Mouse (Mus musculus): ENCODE results near the gene Vmn1r167.
"Not testable (repeated sequence)": the region's sequence is repeated elsewhere in the genome, so short reads cannot be mapped to it uniquely, and the experiment has no call there.

Vmn1r167 gene

GRCm38 (mm10) chr7:23507106-23507505 is at the start of gene Vmn1r167:
Vmn1r167 (minus strand) TSS chr7:23507206.
- DNase-seq, result not testable (repeated sequence)

DNA sequence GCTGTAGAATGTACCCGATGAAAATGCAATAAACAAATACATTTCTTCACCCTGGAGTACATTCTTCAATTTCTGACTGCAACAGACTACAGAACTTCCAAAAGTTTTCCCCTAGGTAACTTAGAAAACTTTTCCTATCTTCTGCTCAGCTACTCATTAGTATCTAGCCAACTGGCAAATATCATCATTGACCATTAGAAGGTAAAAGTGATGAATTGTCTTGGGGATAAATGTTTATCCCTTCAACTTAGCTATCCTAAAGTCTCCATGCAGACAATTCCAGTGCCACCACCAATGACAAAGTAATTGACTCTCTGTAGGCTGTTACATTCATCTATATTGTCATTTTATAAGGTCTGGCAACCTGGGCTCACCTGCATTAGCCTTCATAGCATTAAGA is 32.4 kb upstream of the Vmn1r167 start, which contains the start of gene Vmn1r168:
Vmn1r168 (plus strand) TSS at position 301 of the 400 bp plus-strand sequence.
- DNase-seq, result not testable (repeated sequence)

DNA sequence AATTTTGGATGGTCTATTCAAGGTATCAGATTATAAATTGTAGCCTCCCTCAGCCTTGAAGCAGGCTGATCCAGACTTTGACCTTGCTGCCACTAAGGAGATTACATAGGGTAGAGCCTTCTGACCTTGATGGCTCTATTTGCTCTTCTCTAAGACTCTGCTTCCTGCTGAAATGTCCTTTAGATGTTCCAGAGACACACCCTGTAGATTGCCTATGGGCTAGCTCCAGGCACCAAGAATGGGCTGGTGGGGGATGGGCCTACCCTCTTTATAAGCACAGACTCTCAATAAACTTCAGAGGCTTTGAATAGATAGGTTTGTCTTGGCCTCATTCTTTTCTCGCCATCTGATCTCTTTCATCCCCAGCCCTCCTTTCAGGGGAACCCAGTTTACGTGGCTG is 34.1 kb downstream of the Vmn1r167 start:
- not testable (repeated sequence) for DNase-seq

DNA sequence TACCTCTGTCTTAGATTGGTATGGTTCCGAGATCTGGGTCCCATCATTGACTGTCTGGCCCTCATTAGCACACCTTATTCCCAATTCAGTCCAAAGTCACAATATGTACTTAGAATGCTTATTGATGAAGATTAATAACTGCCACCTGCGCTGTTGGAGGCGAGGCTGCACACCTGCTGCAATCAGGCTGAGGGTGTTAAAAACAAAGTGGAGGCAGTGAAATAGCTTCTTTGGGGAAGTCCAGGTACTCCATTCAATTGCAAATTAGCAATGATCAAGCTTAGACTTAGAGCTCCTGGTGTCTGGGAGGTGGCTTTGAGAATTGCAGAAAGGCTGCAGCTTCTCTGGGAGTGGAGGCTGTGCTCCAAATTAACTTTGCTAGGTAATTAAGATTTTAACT is 36.2 kb downstream of the Vmn1r167 start:
- not testable (repeated sequence) for DNase-seq

GRCm38 (mm10) chr7:23470201-23470600 is 36.8 kb downstream of the Vmn1r167 start:
- DNase-seq, result not testable (repeated sequence)

Measured in kidney, adult 8-10 months (tissue).